Mouse (Mus musculus) naive thymus-derived CD4-positive, alpha-beta T cell, adult 5 months (primary cell): ENCODE measurements around the gene AI413582. TPM values are rescaled to one million over a fixed set of nuclear protein-coding genes. Genes with fewer than 3 reads are reported as not detected.

Experiments used
- polyA plus RNA-seq: library from polyadenylated mRNA; unstranded; fragments of 100-300 nt; shearing (Covaris generic); gene quantifications from one replicate; pipeline ENCODE4 v1.2.1, GENCODE M21; 2017

The AI413582 gene
- polyA plus RNA-seq: 67.6 TPM

DNA sequence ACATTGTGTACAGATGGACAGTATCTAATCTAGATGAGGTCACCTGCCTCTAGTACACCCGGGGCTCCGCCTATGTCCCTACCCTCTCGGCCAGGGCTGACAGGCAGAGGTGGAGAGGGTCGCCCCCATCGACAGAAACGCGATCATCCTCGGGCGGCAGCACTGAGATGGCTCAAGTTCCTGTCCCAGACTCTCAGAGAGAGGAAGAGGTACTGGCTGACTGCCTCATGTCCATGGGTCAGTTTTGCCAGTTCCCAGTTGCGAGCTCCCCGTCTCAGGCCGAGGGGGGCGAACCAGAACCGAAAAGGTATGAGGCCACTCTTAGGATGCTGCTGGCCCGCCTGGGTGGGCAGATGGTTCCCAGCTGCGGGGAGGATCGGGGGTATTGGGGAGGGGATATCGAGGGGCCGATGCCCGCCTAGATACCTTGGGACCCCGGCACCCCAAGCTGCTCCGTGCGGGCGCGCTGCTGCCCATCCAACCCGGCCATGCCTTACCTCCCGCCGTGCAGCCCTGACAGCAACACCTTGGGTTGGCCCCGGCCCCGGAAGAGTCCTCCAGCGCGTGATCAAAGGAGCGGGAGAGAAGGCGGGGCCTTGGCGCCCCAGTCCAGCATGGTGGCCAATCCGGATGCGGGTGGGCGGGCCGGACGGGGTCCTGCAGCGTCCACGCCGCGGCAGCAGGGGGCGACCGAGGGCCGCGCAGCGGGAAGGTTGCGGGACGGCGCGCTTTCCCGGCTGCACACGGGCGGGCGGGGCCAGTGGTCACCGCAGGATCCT, at the start of gene AI413582:
Gene AI413582 (minus strand): TSS at position 594 of the 779 bp plus-strand sequence.

DNA sequence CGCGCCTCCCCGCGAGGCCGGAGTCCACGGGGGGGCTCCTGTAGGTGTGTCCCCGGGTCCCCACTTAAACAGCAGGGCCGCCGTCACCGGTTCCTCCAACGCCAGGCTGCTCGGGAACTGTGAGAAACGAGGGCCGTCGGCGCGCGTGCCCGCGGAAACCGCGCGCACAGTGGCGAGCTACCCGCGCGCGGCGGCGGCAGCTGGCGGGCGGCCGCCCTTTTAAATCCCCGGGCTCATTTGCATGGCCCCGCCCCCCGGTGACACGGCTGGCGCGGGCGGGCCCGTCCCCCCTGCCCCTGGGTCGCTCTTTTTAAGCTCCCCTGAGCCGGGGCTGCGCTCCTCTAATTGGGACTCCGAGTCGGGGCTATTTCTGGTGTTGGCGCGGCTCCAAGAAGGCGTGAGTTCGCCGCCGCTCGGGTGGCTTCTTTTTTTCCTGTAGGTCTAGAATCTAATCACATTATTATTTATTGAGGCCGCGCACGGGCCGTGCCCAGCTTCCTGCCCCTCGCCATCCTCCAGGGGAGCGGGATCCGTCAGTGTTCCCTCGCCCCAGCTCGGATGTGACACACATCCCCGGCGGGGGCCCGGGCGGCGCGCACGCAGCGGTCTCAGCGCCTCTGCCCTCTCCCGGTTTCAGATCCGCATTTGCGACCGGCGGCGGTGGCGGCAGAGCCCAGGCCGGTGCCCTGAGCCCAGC, 9.1 kb downstream of the AI413582 start, which contains the start of gene Hmga1:
Gene Hmga1 (plus strand): TSS at position 183 of the 697 bp plus-strand sequence.

DNA sequence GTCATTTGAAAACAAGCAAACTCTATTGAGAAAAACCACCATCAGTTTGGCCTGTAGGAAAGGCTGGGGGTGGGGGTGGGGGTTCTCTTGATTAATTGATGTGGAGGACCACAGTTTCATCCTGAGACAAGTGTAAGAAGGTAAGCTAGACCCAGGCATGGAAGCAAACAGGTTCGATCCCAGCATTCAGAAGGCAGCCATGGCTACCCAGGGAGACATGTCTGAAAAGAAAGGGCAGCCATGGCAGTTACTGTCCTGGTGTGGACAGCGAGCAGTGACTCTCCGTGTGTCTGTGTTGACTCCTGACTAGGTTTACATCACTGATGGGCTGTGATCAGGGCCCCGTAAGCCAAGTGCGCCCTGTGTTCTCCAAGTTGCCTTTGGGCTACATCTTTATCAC, 44.3 kb downstream of the AI413582 start, which contains the start of gene Grm4:
Gene Grm4 (minus strand): TSS at position 101 of the 400 bp plus-strand sequence.

Other genes starting within 250 kb of the AI413582 start
- gene Grm4, start 44.4 kb downstream of the AI413582 start, polyA plus RNA-seq: not detected
- 46.6 TPM for gene Hmga1, start 9.3 kb downstream of the AI413582 start, polyA plus RNA-seq
- gene Nudt3, start 57.7 kb upstream of the AI413582 start, polyA plus RNA-seq: 78.3 TPM
- gene RPS10-NUDT3, start 69.5 kb upstream of the AI413582 start, polyA plus RNA-seq: not detected
- gene Rps10, start 70.9 kb upstream of the AI413582 start, polyA plus RNA-seq: 1,396 TPM
- gene Pacsin1, start 89.8 kb upstream of the AI413582 start, polyA plus RNA-seq: 56.2 TPM
- not detected for gene Spdef, start 163.2 kb upstream of the AI413582 start, polyA plus RNA-seq